Mouse (Mus musculus) E14TG2a.4 (cell line): ENCODE measurements at regions not wholly inside any gene's neighbourhood (a gene's known extent, or its start where the extent isn't known, plus 50 kb on each side); places are given as distances from the start of the nearest gene placed in this dataset.

ENCODE experiments used
- CTCF ChIP-seq: conservative IDR thresholded peaks from 2 replicates; pipeline ENCODE4 v1.5.1; 2014; ENCODE audit warnings: low read length
- NANOG ChIP-seq: IDR thresholded peaks from 2 replicates; pipeline ENCODE4 v1.6.1; 2014; ENCODE audit warnings: borderline replicate concordance, low read length, mixed read lengths

DNA sequence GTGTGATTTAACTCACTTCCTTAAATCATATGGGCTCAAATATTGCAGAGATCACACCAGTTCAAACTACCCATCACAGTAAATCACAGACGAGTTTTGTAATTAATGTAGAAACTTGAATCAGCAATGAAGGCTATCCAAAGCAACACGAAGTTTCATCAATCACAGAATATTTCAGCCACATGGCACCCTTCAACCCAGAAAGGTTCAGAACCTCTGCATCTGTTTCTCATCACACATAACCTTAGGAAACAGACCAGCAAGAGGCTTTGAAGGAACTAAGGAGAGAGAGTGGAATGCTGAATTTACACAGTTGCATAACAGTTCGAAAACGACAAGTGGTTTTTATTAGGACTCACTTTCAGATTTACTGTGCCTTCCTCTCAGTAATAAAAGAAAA lies 1494.0 kb upstream of the Sel1l start:
- TF ChIP-seq CTCF = no peak
- TF ChIP-seq NANOG = no peak
